Mouse (Mus musculus): ENCODE measurements around the gene Gpatch2.

- TF ChIP-seq CTCF (IDR thresholded peaks at IDR 0.05; ENCODE audit: low read depth, low read length) (no peak), POLR2A (IDR thresholded peaks at IDR 0.05; ENCODE audit: borderline replicate concordance, low read depth, low read length) (no peak)
These were observed 153.7 kb downstream of the Gpatch2 start for GRCm38 (mm10) chr1:187369049-187369448.
